Mouse (Mus musculus) c-Kit-positive CD71-positive TER-119-positive erythroid progenitor cells, embryonic 14.5 days (primary cell): Measurements from ENCODE around the gene Eif4e2.
A peak's percentile ranks its signal among the peaks of the same experiment; 100 is the strongest.

Source experiments
- DNase-seq: peaks from one replicate; pipeline ENCODE4 v3.0.0-alpha.2; 2013; ENCODE audit warnings: low spot score

Gene Eif4e2

GRCm38 (mm10) chr1:87203779-87204178, 9.9 kb upstream of the Eif4e2 start:
- DNase-seq, result no peak

GRCm38 (mm10) chr1:87204465-87204864, 9.2 kb upstream of the Eif4e2 start, which contains the start of gene Chrng:
Gene Chrng, plus strand, starts transcription at chr1:87204657.
- no peak for DNase-seq

GRCm38 (mm10) chr1:87205038-87205437, 8.7 kb upstream of the Eif4e2 start:
- no peak for DNase-seq

GRCm38 (mm10) chr1:87205502-87205901, 8.2 kb upstream of the Eif4e2 start:
- no peak for DNase-seq

- no peak for DNase-seq
Measured at GRCm38 (mm10) chr1:87206339-87206738, 7.4 kb upstream of the Eif4e2 start.

- DNase-seq, result no peak
Measured at GRCm38 (mm10) chr1:87211431-87211830, 2.3 kb upstream of the Eif4e2 start.

GRCm38 (mm10) chr1:87214748-87215147, 1.0 kb downstream of the Eif4e2 start:
- no peak for DNase-seq

GRCm38 (mm10) chr1:87217938-87218337, 4.2 kb downstream of the Eif4e2 start:
- DNase-seq, result no peak

GRCm38 (mm10) chr1:87225739-87226138, 12.0 kb downstream of the Eif4e2 start:
- no peak for DNase-seq

GRCm38 (mm10) chr1:87226409-87227159, 12.9 kb downstream of the Eif4e2 start:
- no peak for DNase-seq

GRCm38 (mm10) chr1:87227160-87227550, 13.4 kb downstream of the Eif4e2 start:
- no peak for DNase-seq

- DNase-seq, result no peak
Measured at GRCm38 (mm10) chr1:87230606-87231005, 16.9 kb downstream of the Eif4e2 start.

- DNase-seq, result no peak
Measured at GRCm38 (mm10) chr1:87232197-87232596, 18.5 kb downstream of the Eif4e2 start.

- no peak for DNase-seq
Measured at GRCm38 (mm10) chr1:87239056-87239455, 25.3 kb downstream of the Eif4e2 start.

- no peak for DNase-seq
Measured at GRCm38 (mm10) chr1:87243021-87243420, 29.3 kb downstream of the Eif4e2 start.

GRCm38 (mm10) chr1:87245430-87245829, 31.7 kb downstream of the Eif4e2 start:
- no peak for DNase-seq

- DNase-seq, result peak; percentile 42
Measured at GRCm38 (mm10) chr1:87245929-87246815, 32.5 kb downstream of the Eif4e2 start.

GRCm38 (mm10) chr1:87252040-87252609, 38.4 kb downstream of the Eif4e2 start:
- no peak for DNase-seq

- DNase-seq, result no peak
Measured at GRCm38 (mm10) chr1:87255173-87255572, 41.5 kb downstream of the Eif4e2 start.

- DNase-seq, result no peak
Measured at GRCm38 (mm10) chr1:87257691-87258090, 44.0 kb downstream of the Eif4e2 start.

- no peak for DNase-seq
Measured at GRCm38 (mm10) chr1:87258484-87258883, 44.8 kb downstream of the Eif4e2 start.

GRCm38 (mm10) chr1:87259316-87259715, 45.6 kb downstream of the Eif4e2 start:
- no peak for DNase-seq

- no peak for DNase-seq
Measured at GRCm38 (mm10) chr1:87263257-87263656, 49.5 kb downstream of the Eif4e2 start.
